Mouse (Mus musculus): ENCODE data around the gene Kif5a. TPM values are rescaled to one million over a fixed set of nuclear protein-coding genes. Genes with fewer than 3 reads are reported as not detected.

Gene Kif5a
- total RNA-seq, 1 experiment: 6.2 TPM

DNA sequence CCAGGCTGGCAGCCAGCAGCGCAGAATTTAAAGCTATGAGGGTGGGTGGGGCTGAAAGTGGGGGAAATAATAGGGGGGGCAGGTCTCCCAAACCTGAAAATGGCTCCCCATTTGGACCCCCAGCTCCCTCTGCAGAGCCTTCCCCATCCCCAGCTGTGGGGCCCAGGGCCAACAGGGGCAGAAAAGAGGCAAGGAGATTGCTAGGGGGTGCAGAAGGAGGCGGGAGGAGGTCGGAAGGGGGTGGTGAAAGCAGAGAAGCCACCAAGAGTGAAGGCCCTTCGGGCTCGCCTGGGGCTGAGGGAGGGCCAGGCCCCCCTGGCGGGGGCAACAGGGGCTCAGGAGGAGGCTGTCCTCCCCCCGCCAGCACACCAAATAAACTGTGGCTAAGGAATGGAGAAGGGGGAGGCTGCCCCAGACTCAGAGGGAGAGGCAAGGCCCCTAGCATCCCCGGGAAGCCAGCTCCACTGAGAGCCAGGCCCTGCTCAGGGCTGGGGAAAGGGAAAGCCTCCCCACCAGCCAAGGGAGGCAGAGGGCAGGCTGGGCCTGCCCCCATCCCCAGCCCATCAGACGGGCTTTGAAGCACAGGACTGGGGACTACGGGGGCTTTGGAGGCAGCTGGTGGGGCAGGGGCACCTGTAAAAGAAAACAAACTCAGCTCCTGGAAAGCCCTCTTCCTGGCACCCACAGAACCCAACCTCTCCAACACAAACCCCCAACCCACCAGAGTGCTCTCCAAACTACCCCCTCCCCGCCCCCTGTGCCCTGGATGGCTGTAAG lies 21.8 kb upstream of the Kif5a start:
- TF ChIP-seq ZNF384 (IDR thresholded peaks at IDR 0.05; ENCODE audit: low read depth, low read length) (no peak), ZC3H11A (IDR thresholded peaks at IDR 0.05; ENCODE audit: borderline replicate concordance, low read depth, low read length) (no peak), MAFK (IDR thresholded peaks at IDR 0.05; ENCODE audit: insufficient read depth, low read depth, low read length) (no peak), HCFC1 (IDR thresholded peaks at IDR 0.05; ENCODE audit: borderline replicate concordance, insufficient read depth, low read length) (no peak), CHD2 (IDR thresholded peaks at IDR 0.05; ENCODE audit: low read depth, low read length) (no peak)
- Histone ChIP-seq H3K4me3 (ENCODE audit: insufficient read depth in 1 of 2, low read depth in 1 of 2, low read length in 2 of 2, poor library complexity in 1 of 2, severe bottlenecking in 1 of 2) (no peak overlapping the region), H3K4me1 (ENCODE audit: control insufficient read depth in 2 of 2, insufficient read depth in 2 of 2, low read length in 2 of 2, poor library complexity in 1 of 2) (peaks cover 8 to 41% of the 10 kb centered on the region in 2 experiments), H3K9ac (ENCODE audit: insufficient read depth, low read depth, low read length, poor library complexity, severe bottlenecking) (0 out of 2 replicates have a peak overlapping the region, but pooled peaks have one; percentile 7), H3K36me3 (ENCODE audit: control insufficient read depth, insufficient read depth, low read length, poor library complexity, severe bottlenecking) (peaks cover 57% of the 10 kb centered on the region), H3K9me3 (ENCODE audit: control insufficient read depth, insufficient read depth, low read depth, low read length) (no peaks in the 10 kb centered on the region), H3K27ac (ENCODE audit: insufficient read depth, low read depth, low read length, poor library complexity, severe bottlenecking) (no peak overlapping the region)
- DNase-seq (ENCODE audit: low read depth, low spot score): no peak
- in situ Hi-C loops (cut with MboI; ENCODE audit: low sequenced_read_pairs in 2 of 2, unreplicated experiment in 2 of 2): no loop called here

DNA sequence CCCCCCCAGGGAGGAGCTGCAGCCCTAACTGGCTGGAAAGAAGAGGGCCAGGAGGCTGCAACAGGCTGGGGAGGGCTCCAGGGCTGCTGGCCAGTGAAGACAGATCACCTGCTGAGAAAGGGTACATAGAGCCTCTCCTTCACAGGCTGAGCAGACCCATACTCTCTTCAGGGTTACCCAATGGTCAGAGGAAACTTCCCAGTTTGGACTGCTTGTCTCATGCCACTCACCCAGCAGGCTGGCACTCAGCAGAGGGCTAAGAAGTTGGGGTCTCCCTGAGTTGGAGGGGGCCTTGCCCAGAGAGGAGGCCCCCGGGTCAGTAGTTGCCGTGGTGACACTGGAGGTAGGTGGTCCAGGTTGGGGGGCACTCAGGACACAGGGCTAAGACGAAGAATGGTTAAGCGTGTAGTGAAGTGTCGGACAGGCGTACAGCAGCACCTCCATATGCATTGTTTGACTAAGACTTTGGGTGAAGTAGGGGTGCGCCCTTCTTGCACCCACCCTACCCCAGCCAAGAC lies 21.0 kb upstream of the Kif5a start:
- H3K36me3 ChIP-seq (ENCODE audit: control insufficient read depth, insufficient read depth, low read length, poor library complexity, severe bottlenecking): peaks cover 57% of the 10 kb centered on the region
- H3K9me3 ChIP-seq (ENCODE audit: control insufficient read depth, insufficient read depth, low read depth, low read length): no peaks in the 10 kb centered on the region
- no peak overlapping the region for H3K9ac ChIP-seq (ENCODE audit: insufficient read depth, low read depth, low read length, poor library complexity, severe bottlenecking)
- DNase-seq (ENCODE audit: low read depth, low spot score): no peak
- in situ Hi-C loops (cut with MboI; ENCODE audit: low sequenced_read_pairs in 2 of 2, unreplicated experiment in 2 of 2): no loop called here
- no peak overlapping the region for H3K4me3 ChIP-seq (ENCODE audit: insufficient read depth in 1 of 2, low read depth in 1 of 2, low read length in 2 of 2, poor library complexity in 1 of 2, severe bottlenecking in 1 of 2)
- TF ChIP-seq MAFK (IDR thresholded peaks at IDR 0.05; ENCODE audit: insufficient read depth, low read depth, low read length): no peak
- TF ChIP-seq HCFC1 (IDR thresholded peaks at IDR 0.05; ENCODE audit: borderline replicate concordance, insufficient read depth, low read length): no peak
- no peak for TF ChIP-seq CHD2 (IDR thresholded peaks at IDR 0.05; ENCODE audit: low read depth, low read length)
- no peak for TF ChIP-seq ZC3H11A (IDR thresholded peaks at IDR 0.05; ENCODE audit: borderline replicate concordance, low read depth, low read length)
- no peak for TF ChIP-seq ZNF384 (IDR thresholded peaks at IDR 0.05; ENCODE audit: low read depth, low read length)
- H3K27ac ChIP-seq (ENCODE audit: insufficient read depth, low read depth, low read length, poor library complexity, severe bottlenecking): no peak overlapping the region
- peaks cover 6 to 39% of the 10 kb centered on the region in 2 experiments for H3K4me1 ChIP-seq (ENCODE audit: control insufficient read depth in 2 of 2, insufficient read depth in 2 of 2, low read length in 2 of 2, poor library complexity in 1 of 2)

DNA sequence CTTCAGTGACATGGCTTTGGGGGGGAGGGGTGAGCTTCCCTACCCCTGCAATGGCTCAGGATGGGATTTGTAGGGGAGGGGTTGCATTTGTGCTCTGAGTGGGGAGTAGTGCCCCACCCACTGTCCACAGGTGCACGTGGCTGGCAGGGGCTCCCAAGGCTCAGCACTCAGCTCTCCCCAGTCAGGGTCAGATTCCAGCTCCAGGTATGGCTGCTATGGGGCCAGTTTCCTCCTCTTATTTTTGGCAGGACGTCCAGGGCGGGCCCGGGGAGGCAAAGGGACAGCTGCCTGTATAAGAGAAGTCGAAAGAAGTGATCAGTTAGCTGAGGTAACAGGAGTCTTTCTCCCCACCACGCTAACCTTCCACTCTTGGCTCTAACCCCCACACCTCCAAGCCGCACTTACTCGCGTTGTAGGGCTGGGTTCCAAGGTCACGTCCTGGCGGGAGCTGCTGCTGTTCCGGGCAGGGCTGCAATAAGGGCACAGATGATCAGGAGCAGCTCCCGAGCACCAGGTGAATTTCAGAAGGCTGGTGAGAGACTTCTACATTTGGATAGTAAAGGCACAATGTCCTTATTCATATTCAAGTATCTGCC lies 19.6 kb upstream of the Kif5a start:
- peak overlapping the region; percentile 13; the same call in 1 of the 2 replicates for H3K9ac ChIP-seq (ENCODE audit: insufficient read depth, low read depth, low read length, poor library complexity, severe bottlenecking)
- H3K36me3 ChIP-seq (ENCODE audit: control insufficient read depth, insufficient read depth, low read length, poor library complexity, severe bottlenecking): peaks cover 66% of the 10 kb centered on the region
- peak overlapping the region; percentile 40; the same call in 1 of the 2 replicates for H3K27ac ChIP-seq (ENCODE audit: insufficient read depth, low read depth, low read length, poor library complexity, severe bottlenecking)
- TF ChIP-seq ZNF384 (IDR thresholded peaks at IDR 0.05; ENCODE audit: low read depth, low read length): no peak
- no peak for TF ChIP-seq CHD2 (IDR thresholded peaks at IDR 0.05; ENCODE audit: low read depth, low read length)
- TF ChIP-seq HCFC1 (IDR thresholded peaks at IDR 0.05; ENCODE audit: borderline replicate concordance, insufficient read depth, low read length): no peak
- no peak for TF ChIP-seq MAFK (IDR thresholded peaks at IDR 0.05; ENCODE audit: insufficient read depth, low read depth, low read length)
- peaks cover 4 to 38% of the 10 kb centered on the region in 2 experiments for H3K4me1 ChIP-seq (ENCODE audit: control insufficient read depth in 2 of 2, insufficient read depth in 2 of 2, low read length in 2 of 2, poor library complexity in 1 of 2)
- H3K9me3 ChIP-seq (ENCODE audit: control insufficient read depth, insufficient read depth, low read depth, low read length): no peaks in the 10 kb centered on the region
- DNase-seq (ENCODE audit: low read depth, low spot score): no peak
- in situ Hi-C loops (cut with MboI; ENCODE audit: low sequenced_read_pairs in 2 of 2, unreplicated experiment in 2 of 2): no loop called here
- no peak overlapping the region for H3K4me3 ChIP-seq (ENCODE audit: insufficient read depth in 1 of 2, low read depth in 1 of 2, low read length in 2 of 2, poor library complexity in 1 of 2, severe bottlenecking in 1 of 2)

DNA sequence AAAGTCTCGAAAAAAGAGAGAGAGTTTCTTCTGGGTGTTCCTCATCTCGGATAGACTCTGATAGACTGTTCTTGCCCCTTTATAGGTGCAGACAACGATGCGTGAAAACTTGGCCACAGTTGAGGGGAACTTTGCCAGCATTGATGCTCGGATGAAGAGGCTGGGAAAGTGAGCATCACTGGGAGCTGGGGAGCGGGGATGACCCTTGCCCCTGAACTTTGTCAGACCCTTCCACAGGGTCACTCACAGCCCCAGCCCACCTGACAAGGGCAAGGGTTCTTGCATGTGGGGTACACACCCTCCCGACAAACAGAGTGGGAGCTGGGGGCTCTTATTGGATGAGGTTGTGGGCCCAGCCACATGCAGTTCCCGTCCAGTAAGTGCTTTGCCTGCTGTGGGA lies 18.2 kb upstream of the Kif5a start:
- peaks cover 64% of the 10 kb centered on the region for H3K36me3 ChIP-seq (ENCODE audit: control insufficient read depth, insufficient read depth, low read length, poor library complexity, severe bottlenecking)
- H3K27ac ChIP-seq (ENCODE audit: insufficient read depth, low read depth, low read length, poor library complexity, severe bottlenecking): no peak overlapping the region
- no peak for DNase-seq (ENCODE audit: low read depth, low spot score)
- H3K4me3 ChIP-seq (ENCODE audit: insufficient read depth in 1 of 2, low read depth in 1 of 2, low read length in 2 of 2, poor library complexity in 1 of 2, severe bottlenecking in 1 of 2): no peak overlapping the region
- in situ Hi-C loops (cut with MboI; ENCODE audit: low sequenced_read_pairs in 2 of 2, unreplicated experiment in 2 of 2): no loop called here
- H3K9me3 ChIP-seq (ENCODE audit: control insufficient read depth, insufficient read depth, low read depth, low read length): no peaks in the 10 kb centered on the region
- TF ChIP-seq HCFC1 (IDR thresholded peaks at IDR 0.05; ENCODE audit: borderline replicate concordance, insufficient read depth, low read length) (no peak), MAFK (IDR thresholded peaks at IDR 0.05; ENCODE audit: insufficient read depth, low read depth, low read length) (no peak), ZNF384 (IDR thresholded peaks at IDR 0.05; ENCODE audit: low read depth, low read length) (no peak), CHD2 (IDR thresholded peaks at IDR 0.05; ENCODE audit: low read depth, low read length) (no peak), ZC3H11A (IDR thresholded peaks at IDR 0.05; ENCODE audit: borderline replicate concordance, low read depth, low read length) (no peak)
- H3K9ac ChIP-seq (ENCODE audit: insufficient read depth, low read depth, low read length, poor library complexity, severe bottlenecking): no peak overlapping the region
- peaks cover 2 to 24% of the 10 kb centered on the region in 2 experiments for H3K4me1 ChIP-seq (ENCODE audit: control insufficient read depth in 2 of 2, insufficient read depth in 2 of 2, low read length in 2 of 2, poor library complexity in 1 of 2)

Measured in ES-E14 (cell line).